Mouse (Mus musculus) B cell, adult 2 months (primary cell): Measurements from ENCODE around the gene Thumpd1.
"Not testable (repeated sequence)": the region's sequence is repeated elsewhere in the genome, so short reads cannot be mapped to it uniquely, and the experiment has no call there.

ENCODE experiments used
- DNase-seq, 2 experiments: peaks; one replicate each; pipeline ENCODE4 v3.0.0; 2022

The Thumpd1 gene

GRCm38 (mm10) chr7:119720253-119720946 lies at the start of gene Thumpd1:
TSS of gene Thumpd1 (minus strand) at chr7:119720798.
- DNase-seq, result peak; percentile 95

DNA sequence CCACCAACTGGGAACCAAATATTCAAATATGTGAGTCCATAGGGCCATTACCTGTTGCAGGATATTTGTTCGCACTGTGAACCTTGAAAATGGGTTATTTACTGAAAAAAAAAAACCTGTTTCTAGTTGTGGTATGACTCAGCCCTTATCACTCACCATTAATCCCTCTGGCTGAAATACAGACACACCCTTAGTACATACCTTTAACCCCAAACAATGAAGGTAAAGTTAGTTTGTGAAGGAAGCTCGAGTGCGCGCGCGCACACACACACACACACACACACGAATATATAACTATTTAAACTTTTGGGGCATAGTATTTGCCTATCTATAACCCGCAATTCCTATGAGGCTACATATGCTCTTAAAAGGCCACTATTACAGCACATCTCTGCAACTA lies 49.3 kb upstream of the Thumpd1 start:
- DNase-seq, result no peak

DNA sequence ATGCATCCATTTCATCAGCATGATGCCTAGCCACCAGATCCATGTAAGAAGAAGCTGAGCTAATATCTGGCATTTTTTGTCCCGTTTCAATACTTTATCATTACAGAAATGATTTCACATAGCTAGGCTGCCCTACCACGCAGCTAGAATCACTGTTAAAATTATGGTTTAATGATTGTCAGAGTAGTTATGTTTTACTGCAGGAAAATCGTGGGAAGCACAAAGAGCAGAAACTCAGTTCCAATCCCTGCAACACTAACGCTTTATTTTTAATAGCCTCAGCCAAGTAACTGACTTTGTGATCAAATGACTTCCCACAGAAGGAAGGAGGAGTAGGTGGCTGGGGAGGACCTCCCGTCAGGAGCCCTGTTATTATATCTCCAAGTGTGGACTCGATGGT lies 46.4 kb upstream of the Thumpd1 start:
- no peak for DNase-seq

DNA sequence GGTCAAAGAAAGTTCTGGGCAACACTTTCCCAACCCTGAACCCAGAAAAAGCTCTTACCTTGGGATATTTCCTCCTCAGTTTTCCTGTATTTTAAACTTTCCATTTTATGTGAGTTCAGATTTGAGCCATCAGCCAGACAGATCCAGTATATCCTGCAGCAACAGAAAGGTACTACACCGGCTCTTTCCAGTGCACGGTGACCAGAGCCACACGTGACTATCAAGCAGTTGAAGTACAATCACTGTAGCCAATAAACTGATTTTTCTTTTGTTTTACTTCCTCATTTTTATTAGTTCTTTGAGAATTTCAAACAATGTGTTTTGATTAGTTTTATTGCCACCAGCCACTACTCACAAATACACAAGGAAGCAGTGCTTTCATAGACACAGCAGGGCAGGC lies 43.8 kb upstream of the Thumpd1 start:
- no peak for DNase-seq

DNA sequence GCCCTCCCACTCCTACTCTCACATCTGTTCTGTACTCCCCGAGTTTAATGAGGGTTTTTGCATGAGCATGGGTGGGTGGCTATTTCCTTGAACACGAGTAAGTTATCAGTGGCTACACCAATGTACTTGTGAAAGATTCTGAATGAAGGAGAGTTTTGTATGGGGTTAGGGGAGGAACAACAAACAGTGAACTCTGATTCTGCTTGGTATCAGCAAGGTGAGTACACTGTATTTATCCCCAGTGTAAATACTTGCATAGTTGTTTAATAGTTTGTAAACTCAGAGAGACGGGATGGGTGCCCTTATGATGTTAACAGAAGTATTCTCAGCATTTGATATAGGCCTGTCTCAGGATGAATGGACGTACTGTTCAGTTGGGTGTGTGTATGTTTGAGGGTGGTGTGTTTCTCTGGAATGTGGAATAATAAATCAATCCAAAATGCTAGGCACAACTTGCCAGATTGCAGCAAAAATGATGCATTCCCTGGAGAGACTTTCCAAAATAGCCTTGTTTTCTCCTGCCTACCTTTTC lies 41.6 kb upstream of the Thumpd1 start:
- DNase-seq, result no peak

- no peak for DNase-seq
These were observed 39.9 kb upstream of the Thumpd1 start, which contains the start of gene Acsm3 for GRCm38 (mm10) chr7:119760527-119760951. TSS of gene Acsm3 (plus strand) at chr7:119760923.

- DNase-seq, result no peak
These were observed 33.1 kb upstream of the Thumpd1 start for GRCm38 (mm10) chr7:119753696-119754095.

DNA sequence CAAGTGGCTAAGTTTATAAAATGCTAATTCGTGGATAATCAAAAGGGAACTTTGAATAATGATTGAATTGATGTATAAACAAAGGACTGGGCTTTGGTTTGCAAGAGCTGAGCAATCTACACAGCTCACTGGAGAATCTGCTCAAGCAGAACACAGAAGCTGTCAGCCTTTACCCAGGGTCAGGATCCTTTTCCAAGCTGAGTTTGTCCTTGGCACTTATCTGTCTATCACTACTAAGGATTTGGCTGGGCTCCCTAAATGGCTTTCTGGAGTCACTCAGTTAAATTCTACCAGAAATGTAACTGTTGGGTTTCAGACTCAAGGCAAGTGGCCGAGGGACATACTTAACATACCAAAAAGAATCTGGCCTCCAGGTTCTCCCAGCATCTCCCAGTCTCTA lies 29.3 kb upstream of the Thumpd1 start:
- DNase-seq, result no peak

DNA sequence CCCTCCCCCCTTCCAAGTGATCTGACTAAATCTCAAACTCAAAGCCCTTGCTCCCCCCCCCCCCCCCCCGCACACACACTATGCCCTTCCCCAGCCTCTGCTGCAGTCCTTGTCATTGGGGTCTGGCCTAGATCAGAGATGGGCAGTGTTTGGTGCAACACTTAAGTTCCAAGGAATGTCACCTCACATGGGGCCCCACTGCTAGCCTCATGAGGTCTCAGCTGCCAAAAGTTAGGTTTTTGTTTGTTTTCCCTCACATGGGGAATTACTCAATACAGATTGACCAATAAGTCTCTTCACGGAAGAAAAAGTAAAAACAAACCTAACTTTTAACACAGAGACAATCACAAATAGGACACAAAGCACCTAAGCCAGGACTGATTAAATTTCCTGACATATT lies 28.2 kb upstream of the Thumpd1 start:
- no peak for DNase-seq

DNA sequence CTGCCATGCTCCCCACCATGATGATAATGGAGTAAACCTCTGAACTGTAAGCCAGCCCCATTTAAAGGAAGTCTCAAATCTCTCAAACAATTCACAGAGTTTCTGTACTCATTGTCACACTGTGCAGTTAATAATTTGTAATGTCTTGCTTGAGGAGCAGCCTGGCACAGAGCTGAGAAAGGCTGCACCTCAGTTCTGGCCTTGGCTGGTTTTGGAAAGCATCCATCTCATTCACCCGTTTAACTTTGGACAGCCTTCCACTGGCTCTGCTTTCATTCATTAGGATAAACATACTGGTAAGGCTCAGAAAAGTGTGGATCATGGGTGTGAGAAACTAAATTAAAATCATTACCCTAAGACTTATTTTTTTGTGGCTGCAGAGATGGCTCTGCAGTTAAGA lies 25.3 kb upstream of the Thumpd1 start:
- no peak for DNase-seq

GRCm38 (mm10) chr7:119744321-119744720 lies 23.7 kb upstream of the Thumpd1 start:
- peak; percentile 14 to 34 for DNase-seq

- DNase-seq, result not testable (repeated sequence)
These were observed 19.3 kb upstream of the Thumpd1 start for GRCm38 (mm10) chr7:119739798-119740468.

DNA sequence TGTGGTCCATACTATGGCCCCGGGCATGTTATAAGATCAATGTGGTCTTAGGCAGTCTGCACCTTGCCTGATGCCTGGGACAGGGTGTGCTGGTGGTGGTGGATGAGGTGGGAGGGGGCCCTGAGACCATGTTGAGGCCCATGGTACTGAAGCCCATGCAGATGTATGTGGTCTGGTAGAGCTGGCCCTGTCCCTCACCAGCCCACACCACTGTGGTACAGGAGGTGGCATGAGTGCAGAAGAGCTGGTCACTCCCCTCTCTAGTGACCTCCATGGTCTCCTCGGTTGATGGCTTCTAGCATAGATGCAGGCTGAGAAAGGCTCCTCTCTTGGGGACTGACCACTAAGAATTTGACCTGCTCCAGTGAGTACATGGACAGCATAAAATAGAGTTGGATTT lies 18.3 kb upstream of the Thumpd1 start:
- no peak for DNase-seq

DNA sequence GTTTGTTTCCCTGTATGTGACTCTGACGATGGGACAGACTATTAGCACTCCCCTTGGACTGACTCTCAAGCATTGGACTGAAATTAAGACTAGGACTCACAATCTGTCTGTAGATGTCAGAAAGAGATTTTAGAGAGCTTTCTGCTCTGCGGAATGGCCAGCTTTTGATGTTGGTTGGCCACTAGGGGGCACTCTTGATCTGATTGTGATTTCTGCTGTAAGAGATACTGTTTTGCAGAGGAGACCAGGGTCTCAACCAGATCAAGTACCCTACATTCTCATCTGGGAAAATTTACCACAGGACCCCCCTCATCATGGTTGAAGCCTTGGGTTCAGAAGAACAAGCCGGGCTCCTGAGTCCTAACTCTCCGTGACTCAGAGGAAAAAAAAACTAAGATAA lies 10.7 kb upstream of the Thumpd1 start:
- DNase-seq, result peak; percentile 25 to 33

DNA sequence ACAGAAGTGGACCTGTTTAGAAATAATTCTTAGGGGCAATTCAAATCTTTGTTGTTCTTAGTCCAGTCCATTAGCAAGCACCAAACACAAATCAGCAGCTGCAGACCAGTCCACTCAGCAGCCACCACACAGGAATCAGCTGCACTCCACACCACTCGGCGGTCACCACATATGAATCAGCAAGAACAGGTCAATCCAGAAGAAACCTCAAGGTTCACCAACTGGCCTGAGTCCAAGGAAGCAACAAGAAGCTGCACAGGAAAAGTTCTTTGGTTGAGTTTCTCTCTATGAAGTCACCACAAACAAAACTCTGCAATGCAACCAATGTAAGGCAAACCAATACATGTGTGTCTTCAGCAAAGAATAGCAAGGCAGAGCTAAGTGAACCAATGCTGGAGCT lies 7.0 kb upstream of the Thumpd1 start:
- DNase-seq, result no peak

- no peak for DNase-seq
These were observed 331 bp upstream of the Thumpd1 start for GRCm38 (mm10) chr7:119720947-119721310.

DNA sequence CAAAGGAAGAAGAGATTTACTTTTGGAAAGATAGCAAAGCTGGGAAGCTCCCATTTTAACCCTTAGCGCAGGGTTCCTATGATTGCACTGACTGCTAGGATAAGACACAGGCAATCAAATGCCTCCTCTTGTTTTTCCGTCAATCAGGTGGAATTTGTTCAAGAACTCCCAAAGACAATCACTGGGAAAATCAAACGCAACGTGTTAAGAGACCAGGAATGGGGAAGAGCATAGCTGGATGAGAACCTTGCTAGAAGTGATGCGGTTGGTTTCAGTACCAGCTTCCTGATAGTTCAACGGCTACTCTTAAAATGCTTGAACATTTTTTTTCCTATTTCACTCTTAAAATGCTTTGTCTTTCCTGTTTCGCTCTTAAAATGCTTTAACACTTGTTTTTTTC lies 6.5 kb downstream of the Thumpd1 start:
- no peak for DNase-seq

- DNase-seq, result no peak
These were observed 25.7 kb downstream of the Thumpd1 start for GRCm38 (mm10) chr7:119694926-119695325.

- no peak for DNase-seq
These were observed 28.3 kb downstream of the Thumpd1 start for GRCm38 (mm10) chr7:119692302-119692701.

DNA sequence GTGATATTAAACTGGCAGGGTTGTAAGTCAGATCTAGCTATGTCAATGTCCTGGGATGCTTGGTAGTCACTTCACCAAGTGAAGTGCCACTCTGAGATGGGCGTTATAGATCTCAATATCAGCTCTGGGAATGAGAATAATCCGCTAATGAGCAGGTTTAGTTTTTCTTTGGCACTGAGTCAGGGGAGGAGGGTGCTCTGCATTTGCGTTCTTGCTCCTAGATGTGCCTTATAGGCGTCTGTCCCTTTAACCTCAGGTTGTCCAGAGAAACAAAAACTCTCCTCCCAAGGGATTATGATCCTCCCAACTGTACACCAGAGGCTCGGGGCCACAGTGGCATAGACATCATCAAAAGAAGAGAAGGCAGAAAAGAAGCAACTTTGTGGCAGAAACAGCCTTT lies 30.9 kb downstream of the Thumpd1 start, which contains the start of gene Acsm4:
TSS of gene Acsm4 (plus strand) at position 301 of the 400 bp plus-strand sequence.
- no peak for DNase-seq

DNA sequence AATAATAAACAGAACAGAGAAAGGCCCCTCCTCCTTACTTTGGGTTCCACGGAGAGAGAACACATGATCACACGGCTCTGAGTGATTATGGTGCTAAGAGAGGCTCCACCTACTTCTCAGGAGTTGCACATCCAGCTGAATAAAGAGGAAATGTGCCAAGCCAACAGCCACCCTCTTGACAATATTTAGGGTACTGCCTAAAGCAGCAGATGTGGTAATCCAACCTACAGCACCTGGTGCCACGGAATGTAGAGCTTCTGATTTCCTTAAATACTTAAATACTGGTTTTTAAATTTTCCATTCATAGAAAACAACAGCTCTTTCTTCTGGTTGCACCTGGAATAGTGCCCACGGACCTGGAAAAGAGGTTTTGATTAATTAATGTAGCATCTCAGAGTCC lies 37.9 kb downstream of the Thumpd1 start:
- no peak for DNase-seq

GRCm38 (mm10) chr7:119680107-119680506 lies 40.5 kb downstream of the Thumpd1 start:
- no peak for DNase-seq

DNA sequence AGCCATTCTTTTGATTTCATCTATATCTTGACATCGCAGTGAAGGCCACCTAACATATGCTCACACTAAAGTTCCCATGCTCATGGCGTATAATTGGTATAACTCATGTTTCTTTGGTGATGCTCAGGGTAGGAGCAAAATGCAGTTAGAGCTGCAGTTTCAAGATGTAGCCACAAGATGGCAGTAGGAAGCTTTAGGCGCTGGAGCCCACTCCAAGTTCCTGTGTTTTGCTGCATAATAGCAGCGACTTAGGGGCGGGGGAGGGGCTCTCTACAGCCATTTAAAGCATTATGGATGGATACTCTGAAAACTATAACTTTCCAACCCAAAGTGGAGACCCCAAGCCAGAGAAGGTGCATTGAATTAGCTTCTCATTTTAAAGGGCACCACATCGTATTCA lies 47.1 kb downstream of the Thumpd1 start:
- peak; percentile 7 to 18 for DNase-seq

DNA sequence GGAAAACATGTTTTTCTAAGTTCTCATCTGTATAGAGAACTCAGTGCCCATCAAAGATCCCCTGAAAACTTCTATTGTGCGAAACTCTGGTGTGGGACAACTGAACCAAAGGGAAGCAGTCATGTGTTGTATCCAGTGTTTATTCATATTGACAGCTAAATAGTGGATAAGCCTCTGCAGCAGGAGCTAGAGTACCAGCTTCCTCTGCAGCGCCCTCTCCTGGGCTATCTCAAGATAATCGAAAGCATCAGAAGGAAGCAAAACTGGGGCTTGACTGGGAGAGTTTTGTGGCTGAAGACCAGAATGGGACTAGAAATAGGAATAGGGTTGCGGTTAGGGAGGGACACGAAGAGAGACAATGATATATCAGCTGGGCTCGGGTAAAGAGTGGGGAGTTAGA lies 49.7 kb downstream of the Thumpd1 start:
- no peak for DNase-seq
